Mouse (Mus musculus) CH12.LX (cell line): ENCODE measurements at regions not wholly inside any gene's neighbourhood (a gene's known extent, or its start where the extent isn't known, plus 50 kb on each side); places are given as distances from the start of the nearest gene placed in this dataset.

Experiments
- DNase-seq: peaks from one replicate; pipeline ENCODE4 v3.0.0-alpha.2; 2013; ENCODE audit errors: extremely low read depth
- H3K27ac ChIP-seq: 2 replicates; pipeline ENCODE4 v1.5.1; 2012; ENCODE audit warnings: low read depth, mild to moderate bottlenecking, control low read depth, moderate library complexity; ENCODE audit not compliant: insufficient read depth
- H3K27me3 ChIP-seq: replicated peaks from 2 replicates; pipeline ENCODE3; 2012; ENCODE audit warnings: inconsistent platforms
- H3K36me3 ChIP-seq, 2 experiments: replicated peaks in 1 of 2; 2 replicates each; pipeline versions ENCODE3 to v1.6.1; 2012; ENCODE audit warnings: inconsistent platforms in 1 of 2, low read length in 1 of 2, mild to moderate bottlenecking in 1 of 2, mixed read lengths in 1 of 2, moderate library complexity in 1 of 2; ENCODE audit not compliant: control insufficient read depth in 1 of 2, insufficient read depth in 1 of 2
- H3K4me1 ChIP-seq, 2 experiments: 2 replicates each; pipeline ENCODE4 v1.6.1; 2012; ENCODE audit warnings: inconsistent platforms in 1 of 2, moderate library complexity in 1 of 2; ENCODE audit not compliant: insufficient read depth in 2 of 2, control insufficient read depth in 1 of 2
- H3K4me2 ChIP-seq: 2 replicates; pipeline ENCODE4 v1.6.1; 2012; ENCODE audit warnings: low read depth, mild to moderate bottlenecking, control low read depth; ENCODE audit not compliant: poor library complexity, insufficient read depth, severe bottlenecking
- H3K4me3 ChIP-seq, 3 experiments: fragments of 150-350 bp in 1 of 3; sonication (generic) in 1 of 3; replicated peaks in 1 of 3; 2 replicates each; pipeline versions ENCODE3 to v1.5.1; 2011 to 2012; ENCODE audit warnings: low read depth in 2 of 3, low read length in 2 of 3, mild to moderate bottlenecking in 2 of 3, moderate library complexity in 2 of 3, control low read depth in 1 of 3, improper control_type of control experiment in 1 of 3, inconsistent platforms in 1 of 3, mixed read lengths in 1 of 3; ENCODE audit not compliant: poor library complexity in 1 of 3
- H3K79me2 ChIP-seq: replicated peaks from 2 replicates; pipeline ENCODE4 v1.6.1; 2012; ENCODE audit warnings: mild to moderate bottlenecking, moderate library complexity; ENCODE audit not compliant: control insufficient read depth, poor library complexity, insufficient read depth, severe bottlenecking; ENCODE audit errors: extremely low read depth
- H3K9ac ChIP-seq: 2 replicates; pipeline ENCODE4 v1.6.1; 2012; ENCODE audit warnings: low read depth, mild to moderate bottlenecking, control low read depth, moderate library complexity; ENCODE audit not compliant: insufficient read depth
- H3K9me3 ChIP-seq: replicated peaks from 2 replicates; pipeline ENCODE3; 2012; ENCODE audit warnings: low read length, inconsistent platforms, mixed read lengths
- CHD1 ChIP-seq: IDR thresholded peaks from 2 replicates; pipeline ENCODE4 v1.6.1; 2012; ENCODE audit warnings: low read depth, low read length, improper control_type of control experiment, inconsistent platforms
- CHD2 ChIP-seq: IDR thresholded peaks from 2 replicates; pipeline ENCODE4 v1.6.1; 2011; ENCODE audit warnings: low read length, improper control_type of control experiment
- CTCF ChIP-seq, 2 experiments: IDR thresholded peaks in 1 of 2; conservative IDR thresholded peaks in 1 of 2; 2 replicates each; pipeline ENCODE4 v1.5.1; 2011 to 2012; ENCODE audit warnings: low read depth in 2 of 2, low read length in 2 of 2, improper control_type of control experiment in 1 of 2, inconsistent platforms in 1 of 2, mild to moderate bottlenecking in 1 of 2, moderate library complexity in 1 of 2
- ELF1 ChIP-seq: IDR thresholded peaks from 2 replicates; pipeline ENCODE4 v1.6.1; 2014; ENCODE audit warnings: low read depth, mild to moderate bottlenecking, inconsistent platforms, low read length, improper control_type of control experiment
- EP300 ChIP-seq: IDR thresholded peaks from 2 replicates; pipeline ENCODE4 v1.6.1; 2011; ENCODE audit warnings: low read length, improper control_type of control experiment
- ETS1 ChIP-seq: conservative IDR thresholded peaks from 2 replicates; pipeline ENCODE4 v1.6.1; 2012; ENCODE audit warnings: low read depth, mild to moderate bottlenecking, inconsistent platforms, low read length, improper control_type of control experiment, moderate library complexity
- HCFC1 ChIP-seq: IDR thresholded peaks from 2 replicates; pipeline ENCODE4 v1.6.1; 2012; ENCODE audit warnings: low read depth, mild to moderate bottlenecking, inconsistent platforms, low read length, improper control_type of control experiment
- JUN ChIP-seq: IDR thresholded peaks from 2 replicates; pipeline ENCODE4 v1.6.1; 2011; ENCODE audit warnings: low read depth, mild to moderate bottlenecking, low read length, improper control_type of control experiment, moderate library complexity; ENCODE audit not compliant: insufficient read depth
- JUND ChIP-seq: conservative IDR thresholded peaks from 2 replicates; pipeline ENCODE4 v1.6.1; 2011; ENCODE audit warnings: low read depth, low read length, improper control_type of control experiment
- KAT2A ChIP-seq: IDR thresholded peaks from 2 replicates; pipeline ENCODE4 v1.6.1; 2012; ENCODE audit warnings: low read length, improper control_type of control experiment, inconsistent platforms; ENCODE audit not compliant: insufficient replicate concordance
- MAX ChIP-seq: IDR thresholded peaks from 2 replicates; pipeline ENCODE4 v1.6.1; 2011; ENCODE audit warnings: low read length, improper control_type of control experiment
- MAZ ChIP-seq: IDR thresholded peaks from 2 replicates; pipeline ENCODE4 v1.6.1; 2012; ENCODE audit warnings: low read depth, mild to moderate bottlenecking, inconsistent platforms, low read length, improper control_type of control experiment, moderate library complexity
- MEF2A ChIP-seq: IDR thresholded peaks from 2 replicates; pipeline ENCODE4 v1.6.1; 2014; ENCODE audit warnings: low read depth, mild to moderate bottlenecking, inconsistent platforms, low read length, improper control_type of control experiment, borderline replicate concordance
- MXI1 ChIP-seq: IDR thresholded peaks from 2 replicates; pipeline ENCODE4 v1.6.1; 2011; ENCODE audit warnings: mild to moderate bottlenecking, low read depth, low read length, improper control_type of control experiment
- NRF1 ChIP-seq: IDR thresholded peaks from 2 replicates; pipeline ENCODE4 v1.6.1; 2014; ENCODE audit warnings: low read depth, mild to moderate bottlenecking, inconsistent platforms, low read length, improper control_type of control experiment, moderate library complexity
- PAX5 ChIP-seq: IDR thresholded peaks from 2 replicates; pipeline ENCODE4 v1.6.1; 2012; ENCODE audit warnings: low read length, inconsistent platforms, mixed read lengths
- POLR2A ChIP-seq: IDR thresholded peaks from 2 replicates; pipeline ENCODE4 v1.6.1; 2011; ENCODE audit warnings: low read depth, mild to moderate bottlenecking, improper control_type of control experiment, low read length
- RAD21 ChIP-seq: IDR thresholded peaks from 2 replicates; pipeline ENCODE4 v1.6.1; 2011; ENCODE audit warnings: low read depth, mild to moderate bottlenecking, low read length, improper control_type of control experiment, moderate library complexity
- SIN3A ChIP-seq: IDR thresholded peaks from 2 replicates; pipeline ENCODE4 v1.6.1; 2012; ENCODE audit warnings: low read length, improper control_type of control experiment, inconsistent platforms
- UBTF ChIP-seq: IDR thresholded peaks from 2 replicates; pipeline ENCODE4 v1.6.1; 2012; ENCODE audit warnings: low read depth, mild to moderate bottlenecking, inconsistent platforms, low read length, improper control_type of control experiment, moderate library complexity
- USF1 ChIP-seq: IDR thresholded peaks from 2 replicates; pipeline ENCODE4 v1.6.1; 2014; ENCODE audit warnings: low read depth, mild to moderate bottlenecking, inconsistent platforms, low read length, improper control_type of control experiment
- ZC3H11A ChIP-seq: IDR thresholded peaks from 2 replicates; pipeline ENCODE4 v1.6.1; 2012; ENCODE audit warnings: low read depth, mild to moderate bottlenecking, inconsistent platforms, low read length, improper control_type of control experiment
- dilution Hi-C: fragments of 300-500 bp; cut with MboI; formaldehyde crosslinking; loops from 2 replicates; pipeline ENCODE4 v1.14.3; 2020; ENCODE audit warnings: low sequenced_read_pairs; ENCODE audit not compliant: extremely low pct_unique_long_range_greater_than_20kb, extremely low pct_ligation_motif_present
- in situ Hi-C: fragments of 300-500 bp; cut with MboI; formaldehyde crosslinking; loops from 3 replicates; pipeline ENCODE4 v1.14.3; 2019; ENCODE audit warnings: low sequenced_read_pairs, low pct_ligation_motif_present, low pct_unique_long_range_greater_than_20kb, mixed read lengths

GRCm38 (mm10) chr19:14891090-14891428 is 293.2 kb upstream of the Tle4 start:
- Histone ChIP-seq H3K4me1 (no peaks in the 10 kb centered on the region), H3K9me3 (no peaks in the 10 kb centered on the region)
- no peak for TF ChIP-seq POLR2A
- no peak for TF ChIP-seq RAD21
- no peak for TF ChIP-seq MEF2A
- TF ChIP-seq ETS1, result no peak
- TF ChIP-seq MAZ, result no peak
- TF ChIP-seq JUND, result no peak
- TF ChIP-seq JUN, result no peak
- TF ChIP-seq MAX, result no peak
- TF ChIP-seq NRF1, result no peak
- TF ChIP-seq, all 38 proteins: peak for 0
- Histone ChIP-seq H3K79me2 (no peaks in the 10 kb centered on the region), H3K9ac (no peak overlapping the region), H3K4me2 (peak overlapping the region; percentile 42; the same call in 1 of the 2 replicates), H3K27me3 (no peaks in the 10 kb centered on the region), H3K36me3 (no peaks in the 10 kb centered on the region), H3K4me3 (no peak overlapping the region), H3K27ac (no peak overlapping the region)
- dilution Hi-C loops, result no loop called here
- in situ Hi-C loops, result no loop called here
- DNase-seq, result no peak

- in situ Hi-C loops (no loop called here), dilution Hi-C loops (no loop called here)
- no peaks in the 10 kb centered on the region for H3K9me3 ChIP-seq
- H3K27ac ChIP-seq, result no peak overlapping the region
- no peak overlapping the region for H3K9ac ChIP-seq
- H3K36me3 ChIP-seq, result no peaks in the 10 kb centered on the region
- no peaks in the 10 kb centered on the region for H3K4me1 ChIP-seq
- no peaks in the 10 kb centered on the region for H3K27me3 ChIP-seq
- peak overlapping the region; percentile 42; the same call in 1 of the 2 replicates for H3K4me2 ChIP-seq
- TF ChIP-seq PAX5 (no peak), EP300 (peak; percentile 21; the same call in 1 of the 2 replicates)
- no peak overlapping the region for H3K4me3 ChIP-seq
- no peaks in the 10 kb centered on the region for H3K79me2 ChIP-seq
- no peak for DNase-seq
Measured at GRCm38 (mm10) chr19:14890241-14891089, 292.6 kb upstream of the Tle4 start.

GRCm38 (mm10) chr19:14889794-14890193 is 291.9 kb upstream of the Tle4 start:
- no peaks in the 10 kb centered on the region for H3K79me2 ChIP-seq
- H3K9me3 ChIP-seq, result no peaks in the 10 kb centered on the region
- H3K4me3 ChIP-seq, result no peak overlapping the region
- H3K27me3 ChIP-seq, result no peaks in the 10 kb centered on the region
- TF ChIP-seq NRF1 (no peak), UBTF (no peak), CHD1 (no peak), ZC3H11A (no peak), ELF1 (no peak), SIN3A (no peak), MAX (no peak), HCFC1 (no peak), CHD2 (no peak), USF1 (no peak), MXI1 (no peak), KAT2A (no peak), CTCF (conservative IDR thresholded peaks at IDR 0.05 in 1 of 2, IDR thresholded peaks at IDR 0.05 in 1 of 2; ENCODE audit: low read depth in 2 of 2, low read length in 2 of 2) (no peak)
- no peaks in the 10 kb centered on the region for H3K4me1 ChIP-seq
- in situ Hi-C loops (no loop called here), dilution Hi-C loops (no loop called here)
- no peak overlapping the region for H3K9ac ChIP-seq
- H3K4me2 ChIP-seq, result no peak overlapping the region
- H3K36me3 ChIP-seq, result no peaks in the 10 kb centered on the region
- DNase-seq, result no peak
- H3K27ac ChIP-seq, result no peak overlapping the region
